Mouse (Mus musculus) forebrain, postnatal 0 days (tissue): Measurements from ENCODE around the gene Bicd2. TPM values are rescaled to one million over a fixed set of nuclear protein-coding genes. Genes with fewer than 3 reads are reported as not detected.
A peak's percentile ranks its signal among the peaks of the same experiment; 100 is the strongest.

Experiments
- ATAC-seq: fragments of 200-750 bp; cut with Nextera tagmentation; 2 replicates; pipeline ENCODE4 v1.8.0; 2017; ENCODE audit warnings: mild to moderate bottlenecking, moderate library complexity
- DNase-seq: peaks from one replicate; pipeline ENCODE4 v3.0.0-alpha.2; 2015
- H3K27ac ChIP-seq: fragments of 300-500 bp; sonication (generic); 2 replicates; pipeline ENCODE4 v1.5.1; 2014; ENCODE audit warnings: low read depth, mild to moderate bottlenecking, antibody characterized with exemption, low read length, moderate library complexity, mixed read lengths
- H3K27me3 ChIP-seq: fragments of 300-500 bp; sonication (generic); 2 replicates; pipeline ENCODE4 v1.6.1; 2014; ENCODE audit warnings: mild to moderate bottlenecking, low read length, mixed read lengths; ENCODE audit not compliant: insufficient read depth
- H3K36me3 ChIP-seq: fragments of 300-500 bp; sonication (generic); 2 replicates; pipeline ENCODE4 v1.6.1; 2014; ENCODE audit warnings: mild to moderate bottlenecking, moderate library complexity; ENCODE audit not compliant: insufficient read depth
- H3K4me1 ChIP-seq: fragments of 300-500 bp; sonication (generic); 2 replicates; pipeline ENCODE4 v1.6.1; 2014; ENCODE audit warnings: antibody characterized with exemption; ENCODE audit not compliant: insufficient read depth
- H3K4me2 ChIP-seq: fragments of 300-500 bp; sonication (generic); 2 replicates; pipeline ENCODE4 v1.6.1; 2014; ENCODE audit warnings: low read depth, mild to moderate bottlenecking, moderate library complexity
- H3K4me3 ChIP-seq: fragments of 300-500 bp; sonication (generic); 2 replicates; pipeline ENCODE4 v1.5.1; 2014; ENCODE audit warnings: low read depth, low read length, mixed read lengths
- H3K9ac ChIP-seq: fragments of 300-500 bp; sonication (generic); 2 replicates; pipeline ENCODE4 v1.6.1; 2014; ENCODE audit warnings: mild to moderate bottlenecking
- H3K9me3 ChIP-seq: fragments of 300-500 bp; sonication (generic); 2 replicates; pipeline ENCODE4 v1.6.1; 2016; ENCODE audit warnings: low read length
- CTCF ChIP-seq: sonication (generic); IDR thresholded peaks from 2 replicates; pipeline ENCODE4 v1.5.1; 2016; ENCODE audit warnings: antibody characterized with exemption, control low read depth, low read depth
- WGBS: fragments of 180-500 bp; shearing (Covaris S2); extraction: QIAGEN DNeasy Blood & Tissue Kit; methylation state at CpG from one replicate; pipeline ENCODE4 v1.1.7; 2014; 5-methylcytosine and 5-hydroxymethylcytosine counted together
- polyA plus RNA-seq: library from polyadenylated mRNA; unstranded; fragments of >200 nt; fragmentation: Nextera tagmentation; extraction: Ambion mirVana; gene quantifications from 2 replicates; pipeline ENCODE4 v1.2.1, GENCODE M21; 2015
- total RNA-seq: library from RNA; depleted of rRNA; stranded (reverse); fragments of >200 nt; gene quantifications from 2 replicates; pipeline ENCODE4 v1.2.3, GENCODE M21; 2014

Gene Bicd2
- total and polyA plus RNA-seq, 2 experiments from 2014 or later = 23.7 to 50.9 TPM

DNA sequence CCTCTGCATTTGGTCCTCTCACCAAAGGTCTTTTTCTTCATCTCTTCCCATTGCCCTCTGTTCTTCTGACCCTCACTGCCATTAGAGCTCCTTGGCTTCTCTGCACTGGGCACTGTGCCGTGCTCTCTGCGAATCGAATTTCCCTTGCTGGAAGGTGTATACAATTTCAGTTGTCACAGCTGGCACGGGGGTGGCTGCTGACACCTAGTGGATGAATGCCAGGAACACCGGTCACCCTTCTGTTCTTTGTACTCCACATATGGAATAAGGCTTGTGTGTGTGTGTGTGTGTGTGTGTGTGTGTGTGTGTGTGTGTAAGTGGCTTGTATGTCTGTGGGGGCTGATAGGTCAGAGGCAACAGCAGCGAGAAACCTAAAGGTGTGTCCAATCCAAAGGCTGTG lies 58.8 kb downstream of the Bicd2 start:
- Histone ChIP-seq H3K9ac (no peak overlapping the region), H3K9me3 (no peaks in the 10 kb centered on the region), H3K4me1 (no peaks in the 10 kb centered on the region), H3K27ac (no peak overlapping the region), H3K36me3 (no peaks in the 10 kb centered on the region), H3K4me2 (no peak overlapping the region), H3K4me3 (no peak overlapping the region), H3K27me3 (no peaks in the 10 kb centered on the region)
- TF ChIP-seq CTCF = peak; percentile 69
- 42% methylated on average over 6 of the region's 6 CpGs for WGBS
- peak; percentile 82 for ATAC-seq
- peak; percentile 62 for DNase-seq

DNA sequence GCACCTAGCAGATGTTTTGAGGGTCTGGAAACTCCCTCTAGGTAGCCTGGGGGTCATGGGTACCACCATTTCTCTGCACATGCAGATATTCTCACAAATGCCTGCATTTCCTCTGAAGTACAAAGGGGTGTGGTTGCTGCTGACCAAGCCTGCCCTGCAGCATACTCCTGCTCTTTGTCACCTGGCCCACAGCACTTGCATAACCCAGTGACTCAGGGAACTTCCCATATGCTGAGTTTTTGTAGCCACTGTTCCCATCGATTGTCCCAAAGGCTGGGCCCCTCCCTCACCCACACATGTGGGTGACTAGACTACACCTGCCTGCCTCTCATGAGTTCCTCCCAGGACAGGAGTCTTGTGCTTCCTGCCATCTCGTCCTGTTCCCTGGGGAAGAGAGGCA lies 61.2 kb downstream of the Bicd2 start:
- Histone ChIP-seq H3K9ac (no peak overlapping the region), H3K4me3 (no peak overlapping the region), H3K27me3 (no peaks in the 10 kb centered on the region), H3K4me1 (no peaks in the 10 kb centered on the region), H3K4me2 (no peak overlapping the region), H3K27ac (no peak overlapping the region), H3K9me3 (no peaks in the 10 kb centered on the region), H3K36me3 (no peaks in the 10 kb centered on the region)
- TF ChIP-seq CTCF = no peak
- WGBS = 68% methylated on average over 2 of the region's 2 CpGs
- ATAC-seq (no peak), DNase-seq (no peak)

DNA sequence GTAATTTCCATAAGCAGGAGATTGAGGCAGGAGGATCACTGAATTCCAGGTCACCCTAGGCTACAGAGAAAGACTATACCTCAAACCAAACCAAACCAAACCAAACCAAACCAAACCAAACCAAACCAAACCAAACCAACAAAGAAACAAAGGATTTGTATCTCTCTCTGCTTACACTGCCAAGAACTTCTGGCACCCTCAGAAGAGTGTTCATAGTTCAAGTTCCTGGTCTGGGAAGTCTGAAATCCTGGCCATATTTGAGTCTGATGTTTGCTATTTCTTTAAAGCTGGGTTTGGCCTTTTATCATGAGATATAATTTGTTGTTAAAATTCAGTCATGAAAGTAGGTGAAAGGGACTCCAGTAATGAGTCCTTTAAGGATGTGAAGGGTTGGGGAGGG lies 66.4 kb downstream of the Bicd2 start:
- ATAC-seq = no peak
- no peaks in the 10 kb centered on the region for H3K27me3 ChIP-seq
- no peak for DNase-seq

DNA sequence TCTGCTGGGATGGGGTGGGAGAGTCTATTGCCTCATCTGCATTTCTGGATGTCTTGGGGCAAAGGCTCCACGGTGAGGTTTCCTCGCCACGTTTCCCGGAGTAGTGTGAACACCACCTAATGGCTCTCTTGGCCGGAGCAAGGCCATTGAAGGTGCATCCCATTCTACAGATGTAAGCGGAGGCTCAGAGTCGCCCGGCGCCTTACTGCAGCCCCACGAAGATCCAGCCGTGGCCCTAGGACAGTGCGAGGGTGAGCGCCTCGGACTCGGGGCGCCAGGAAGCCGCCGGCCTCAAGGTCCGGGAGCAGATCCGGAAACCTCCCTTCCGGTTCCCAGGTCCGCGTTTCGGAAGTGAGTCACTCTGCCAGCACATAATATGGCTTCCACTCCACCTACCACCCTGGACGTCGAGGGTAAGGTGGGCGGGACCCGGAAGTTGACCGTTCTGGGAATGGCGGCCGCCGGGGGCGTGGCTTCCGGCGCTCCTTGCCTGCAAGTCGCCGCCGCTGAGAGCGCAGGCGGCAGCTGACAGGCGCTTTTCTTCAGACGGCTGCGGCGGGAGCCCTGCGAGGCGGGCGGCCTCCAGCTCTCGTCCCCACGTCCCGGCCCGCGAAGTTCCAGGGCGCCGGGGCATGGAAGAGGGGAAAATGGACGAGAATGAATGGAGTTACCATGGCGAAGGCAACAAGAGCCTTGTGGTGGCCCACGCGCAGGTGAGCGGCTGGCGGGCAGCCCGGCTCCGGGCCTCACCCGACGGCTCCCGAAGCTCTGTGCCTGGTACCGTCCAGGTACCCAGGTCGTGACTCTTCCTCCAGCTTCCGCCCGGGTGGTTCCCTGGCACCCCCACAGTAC lies 79.6 kb downstream of the Bicd2 start, which contains the start of gene Ippk:
Gene Ippk (plus strand): TSS at position 496 of the 852 bp plus-strand sequence.
- peak within 1 kb of the TSS; percentile 73 for H3K4me3 ChIP-seq
- peaks cover 20% of the 10 kb centered on the region for H3K4me1 ChIP-seq
- peak within 1 kb of the TSS; percentile 95 for H3K4me2 ChIP-seq
- peak within 1 kb of the TSS; percentile 91 for H3K27ac ChIP-seq
- no peaks in the 10 kb centered on the region for H3K36me3 ChIP-seq
- peak; percentile 97 for DNase-seq
- ATAC-seq = peak; percentile 99
- WGBS = 1% methylated on average over 69 of the region's 69 CpGs
- H3K27me3 ChIP-seq = no peaks in the 10 kb centered on the region
- peak; percentile 33; the same call in 1 of the 2 replicates for TF ChIP-seq CTCF
- no peaks in the 10 kb centered on the region for H3K9me3 ChIP-seq
- H3K9ac ChIP-seq = peak within 1 kb of the TSS; percentile 81

More for the DNA sequence above, 66.4 kb downstream of the Bicd2 start:
- H3K27ac ChIP-seq = no peak overlapping the region
- H3K36me3 ChIP-seq = no peaks in the 10 kb centered on the region
- H3K4me3 ChIP-seq = no peak overlapping the region
- no peaks in the 10 kb centered on the region for H3K4me1 ChIP-seq
- no peak for TF ChIP-seq CTCF
- no peaks in the 10 kb centered on the region for H3K9me3 ChIP-seq
- no peak overlapping the region for H3K9ac ChIP-seq
- H3K4me2 ChIP-seq = no peak overlapping the region

DNA sequence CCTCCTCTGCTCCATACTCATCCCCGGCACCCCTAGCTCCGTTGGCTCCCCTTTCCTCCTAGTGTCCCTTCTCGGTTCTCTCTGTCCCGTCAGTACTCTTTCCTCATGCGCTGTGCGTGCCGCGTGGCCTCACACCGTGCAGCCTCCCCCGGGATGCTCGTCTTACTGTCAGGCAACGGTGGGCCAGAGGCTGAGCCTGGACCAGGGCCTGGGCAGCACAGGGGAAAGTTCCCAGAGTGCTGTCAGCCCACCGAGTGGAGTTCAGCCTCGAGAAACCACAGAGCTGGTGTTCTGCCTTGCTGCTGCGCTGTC lies 80.2 kb downstream of the Bicd2 start:
- TF ChIP-seq CTCF = no peak
- no peaks in the 10 kb centered on the region for H3K36me3 ChIP-seq
- ATAC-seq = no peak
- no peak for DNase-seq
- peak overlapping the region; percentile 73 for H3K4me3 ChIP-seq
- H3K9ac ChIP-seq = peak overlapping the region; percentile 81
- WGBS = under 1% methylated on average over 15 of the region's 15 CpGs
- no peaks in the 10 kb centered on the region for H3K27me3 ChIP-seq
- peak overlapping the region; percentile 95 for H3K4me2 ChIP-seq
- peak overlapping the region; percentile 73 for H3K27ac ChIP-seq
- H3K9me3 ChIP-seq = no peaks in the 10 kb centered on the region
- peaks cover 20% of the 10 kb centered on the region for H3K4me1 ChIP-seq

DNA sequence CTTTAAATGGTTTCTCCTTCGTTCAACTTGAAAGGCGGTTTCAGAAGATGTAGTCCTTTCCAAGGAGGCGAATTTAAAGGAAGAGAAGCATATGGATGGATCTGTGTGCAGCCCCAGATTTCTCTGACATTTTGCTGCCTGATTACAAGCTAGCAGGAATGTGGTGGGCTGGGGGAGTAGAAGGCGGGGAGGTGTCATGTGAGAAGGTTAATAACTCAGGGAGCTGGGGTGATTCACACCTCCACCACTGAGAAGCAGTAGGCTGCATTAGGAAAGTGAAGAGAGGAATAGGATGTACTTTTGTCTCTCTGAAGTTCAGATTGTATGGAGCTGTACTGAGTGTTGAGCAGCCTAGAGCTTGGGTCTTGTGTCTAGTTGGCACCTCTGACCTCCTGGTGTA lies 80.6 kb downstream of the Bicd2 start:
- H3K27ac ChIP-seq = no peak overlapping the region
- H3K4me3 ChIP-seq = peak overlapping the region; percentile 73
- peak overlapping the region; percentile 95 for H3K4me2 ChIP-seq
- WGBS = 34% methylated on average over 4 of the region's 4 CpGs
- TF ChIP-seq CTCF = no peak
- no peaks in the 10 kb centered on the region for H3K27me3 ChIP-seq
- no peaks in the 10 kb centered on the region for H3K9me3 ChIP-seq
- H3K9ac ChIP-seq = peak overlapping the region; percentile 81
- DNase-seq = no peak
- peaks cover 20% of the 10 kb centered on the region for H3K4me1 ChIP-seq
- H3K36me3 ChIP-seq = no peaks in the 10 kb centered on the region
- no peak for ATAC-seq

DNA sequence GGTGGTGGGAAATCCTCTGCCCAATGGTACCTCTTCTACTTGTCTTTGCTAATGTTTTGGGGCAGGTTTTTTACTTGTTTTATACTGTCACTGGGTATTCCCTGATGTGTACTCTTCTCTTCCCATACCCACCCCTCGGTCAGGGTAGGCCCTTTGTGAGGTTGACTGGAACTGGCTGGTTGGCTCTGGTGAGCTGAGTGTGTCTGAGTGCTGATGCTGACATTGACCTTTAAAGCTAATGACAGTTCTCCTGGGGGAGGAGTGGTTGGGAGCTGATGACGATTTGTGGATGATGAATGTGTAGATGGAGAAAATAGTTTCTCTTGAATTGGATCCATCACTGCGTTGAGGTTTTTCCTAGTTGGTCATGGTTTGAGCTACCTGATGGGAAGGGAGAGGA lies 85.4 kb downstream of the Bicd2 start:
- no peaks in the 10 kb centered on the region for H3K36me3 ChIP-seq
- no peak for DNase-seq

More for the DNA sequence above, 85.4 kb downstream of the Bicd2 start:
- H3K27me3 ChIP-seq = no peaks in the 10 kb centered on the region
- H3K9ac ChIP-seq = no peak overlapping the region
- H3K4me1 ChIP-seq = peaks cover 14% of the 10 kb centered on the region
- WGBS = 91% methylated on average over 3 of the region's 3 CpGs
- H3K4me3 ChIP-seq = no peak overlapping the region
- TF ChIP-seq CTCF = no peak
- no peak for ATAC-seq
- no peaks in the 10 kb centered on the region for H3K9me3 ChIP-seq
- H3K27ac ChIP-seq = no peak overlapping the region
- no peak overlapping the region for H3K4me2 ChIP-seq
